Mouse (Mus musculus) liver, postnatal 0 days (tissue): ENCODE results near the gene Plppr3. TPM values are rescaled to one million over a fixed set of nuclear protein-coding genes. Genes with fewer than 3 reads are reported as not detected.
A peak's percentile ranks its signal among the peaks of the same experiment; 100 is the strongest.

Source experiments
- ATAC-seq: fragments of 200-750 bp; cut with Nextera tagmentation; 2 replicates; pipeline ENCODE4 v1.8.0; 2017; ENCODE audit warnings: mild to moderate bottlenecking, moderate library complexity
- DNase-seq: peaks from one replicate; pipeline ENCODE4 v3.0.0-alpha.2; 2016
- H3K27ac ChIP-seq: fragments of 300-500 bp; sonication (generic); 2 replicates; pipeline ENCODE4 v1.5.1; 2014; ENCODE audit warnings: antibody characterized with exemption, moderate library complexity, mild to moderate bottlenecking, low read depth
- H3K27me3 ChIP-seq: fragments of 300-500 bp; sonication (generic); 2 replicates; pipeline ENCODE4 v1.6.1; 2014; ENCODE audit warnings: low read length, control low read depth, mixed read lengths; ENCODE audit not compliant: insufficient read depth
- H3K36me3 ChIP-seq: fragments of 300-500 bp; sonication (generic); replicated peaks from 2 replicates; pipeline ENCODE4 v1.6.1; 2014; ENCODE audit warnings: mild to moderate bottlenecking, control low read depth, low read length, moderate library complexity, mixed read lengths; ENCODE audit not compliant: insufficient read depth
- H3K4me1 ChIP-seq: fragments of 300-500 bp; sonication (generic); 2 replicates; pipeline ENCODE4 v1.6.1; 2014; ENCODE audit warnings: antibody characterized with exemption, mild to moderate bottlenecking, control low read depth; ENCODE audit not compliant: insufficient read depth
- H3K4me2 ChIP-seq: fragments of 300-500 bp; sonication (generic); 2 replicates; pipeline ENCODE4 v1.6.1; 2014; ENCODE audit warnings: low read depth, mild to moderate bottlenecking, low read length, moderate library complexity, mixed read lengths
- H3K4me3 ChIP-seq: fragments of 300-500 bp; sonication (generic); 2 replicates; pipeline ENCODE4 v1.5.1; 2014; ENCODE audit warnings: low read depth, low read length
- H3K9ac ChIP-seq: fragments of 300-500 bp; sonication (generic); replicated peaks from 2 replicates; pipeline ENCODE4 v1.6.1; 2014; ENCODE audit warnings: mild to moderate bottlenecking, moderate library complexity
- H3K9me3 ChIP-seq: fragments of 300-500 bp; sonication (generic); 2 replicates; pipeline ENCODE4 v1.6.1; 2016; ENCODE audit warnings: mild to moderate bottlenecking, control low read depth, low read length, mixed read lengths
- CTCF ChIP-seq: sonication (generic); IDR thresholded peaks from 2 replicates; pipeline ENCODE4 v1.5.1; 2016; ENCODE audit warnings: antibody characterized with exemption, low read depth
- EP300 ChIP-seq: IDR thresholded peaks from 2 replicates; pipeline ENCODE4 v1.6.1; 2016; ENCODE audit warnings: antibody characterized with exemption, low read depth, mild to moderate bottlenecking
- WGBS: fragments of 180-500 bp; shearing (Covaris S2); extraction: QIAGEN DNeasy Blood & Tissue Kit; methylation state at CpG from one replicate; pipeline ENCODE4 v1.1.7; 2014; ENCODE audit not compliant: insufficient replicate concordance; 5-methylcytosine and 5-hydroxymethylcytosine counted together
- polyA plus RNA-seq: library from polyadenylated mRNA; unstranded; fragments of >200 nt; fragmentation: Nextera tagmentation; extraction: Ambion mirVana; gene quantifications from 2 replicates; pipeline ENCODE4 v1.2.1, GENCODE M21; 2015

Plppr3 gene
- polyA plus RNA-seq, 1 experiment from 2014 or later, result 4.9 TPM

DNA sequence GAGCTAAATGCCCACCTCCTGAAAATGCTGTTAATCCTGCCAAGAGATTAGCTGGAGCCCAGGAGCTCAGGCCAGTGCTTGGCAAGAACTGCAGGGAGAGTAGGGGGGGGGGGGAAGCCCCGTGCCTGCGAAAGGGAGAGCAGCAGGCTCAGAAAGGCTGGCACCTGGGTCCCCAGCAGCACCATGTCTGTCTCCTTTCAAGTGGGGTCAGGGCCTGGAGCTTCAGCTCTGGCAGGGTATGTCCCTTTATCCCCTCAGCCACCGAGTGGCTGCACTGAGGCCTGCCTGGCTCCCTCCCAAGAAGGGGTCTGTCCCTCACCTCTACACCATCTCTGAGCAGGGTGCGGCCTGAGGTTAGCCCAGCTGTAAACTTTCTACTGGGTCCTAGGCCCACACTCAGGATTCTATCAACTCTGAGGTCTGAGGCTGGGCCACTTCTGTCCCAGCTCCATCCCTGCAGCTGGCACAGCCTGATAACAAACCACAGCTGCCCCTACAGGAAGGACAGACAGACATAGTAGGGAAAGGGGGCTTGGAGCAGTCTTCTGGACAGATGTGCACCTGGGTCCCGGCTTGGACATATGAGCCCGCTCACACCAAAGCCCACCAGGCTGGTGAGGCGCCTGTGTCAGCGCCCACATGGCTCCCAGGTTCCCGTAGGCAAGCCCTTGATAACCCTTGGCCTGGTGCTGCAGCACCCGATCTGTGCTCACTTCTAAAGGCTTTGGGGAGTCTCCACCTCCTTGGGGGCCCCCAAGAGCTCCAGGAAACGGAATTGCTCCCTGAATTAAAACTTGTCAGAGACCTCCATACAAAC is 39.9 kb upstream of the Plppr3 start:
- H3K27me3 ChIP-seq, result peaks cover 20% of the 10 kb centered on the region
- peak overlapping the region; percentile 77 for H3K4me3 ChIP-seq
- DNase-seq, result no peak
- H3K4me2 ChIP-seq, result peak overlapping the region; percentile 98
- WGBS, result 45% methylated on average over 11 of the region's 11 CpGs
- H3K36me3 ChIP-seq, result peaks cover 12% of the 10 kb centered on the region
- TF ChIP-seq EP300 (peak; percentile 68), CTCF (no peak)
- peak overlapping the region; percentile 19 for H3K9ac ChIP-seq
- H3K4me1 ChIP-seq, result peaks cover 53% of the 10 kb centered on the region
- no peaks in the 10 kb centered on the region for H3K9me3 ChIP-seq
- peak overlapping the region; percentile 78 for H3K27ac ChIP-seq
- peak; percentile 71 for ATAC-seq

DNA sequence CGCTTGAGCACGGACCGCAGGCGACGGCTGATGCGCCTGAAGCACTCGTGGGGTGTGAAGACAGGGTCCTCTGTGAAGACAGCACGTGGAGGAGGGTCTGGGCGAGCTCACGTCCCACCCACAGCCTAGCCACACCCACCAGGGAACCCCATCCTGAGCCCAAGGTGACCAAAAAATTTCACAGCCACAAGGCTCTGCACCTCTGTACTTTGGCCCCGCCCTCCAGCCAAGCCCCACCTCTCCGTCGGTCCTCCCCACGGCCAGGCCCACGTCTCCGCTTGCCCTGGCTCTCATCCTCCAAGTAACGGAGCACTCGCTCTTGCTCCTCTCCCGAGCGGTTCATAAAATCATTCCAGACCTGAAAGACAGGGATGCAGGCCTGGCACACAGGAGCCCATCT is 38.0 kb upstream of the Plppr3 start:
- DNase-seq, result no peak
- 77% methylated on average over 20 of the region's 20 CpGs for WGBS

DNA sequence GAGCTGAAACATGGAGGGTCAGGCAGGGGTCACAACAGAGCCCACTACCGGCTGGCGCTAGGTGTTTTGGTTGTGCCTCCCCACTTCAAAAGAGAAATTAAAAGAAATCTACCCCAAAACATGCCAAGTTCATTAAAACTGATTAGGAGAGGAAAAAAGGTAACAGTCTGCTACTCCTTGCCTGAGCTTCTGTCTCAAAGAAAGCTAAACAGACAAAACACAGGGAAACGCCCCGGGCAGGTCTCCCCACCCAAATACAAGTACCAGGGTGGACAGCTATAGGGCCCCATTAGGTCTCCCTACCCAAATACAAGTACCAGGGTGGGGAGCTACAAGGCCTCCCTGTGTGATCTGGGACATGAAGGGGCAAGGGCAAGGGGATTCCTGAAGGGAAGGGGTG is 36.1 kb upstream of the Plppr3 start, which contains the start of gene Gm26602:
Gene Gm26602 (plus strand): TSS at position 301 of the 400 bp plus-strand sequence.
- Histone ChIP-seq H3K4me1 (peaks cover 38% of the 10 kb centered on the region), H3K4me2 (no peak within 1 kb of the TSS), H3K9me3 (no peaks in the 10 kb centered on the region), H3K27ac (peak within 1 kb of the TSS; percentile 97; the same call in 1 of the 2 replicates), H3K9ac (no peak within 1 kb of the TSS), H3K27me3 (no peaks in the 10 kb centered on the region), H3K36me3 (peaks cover 19% of the 10 kb centered on the region), H3K4me3 (no peak within 1 kb of the TSS)
- no peak for DNase-seq
- WGBS, result 96% methylated on average over 4 of the region's 4 CpGs
- TF ChIP-seq CTCF, result no peak
- no peak for TF ChIP-seq EP300
- ATAC-seq, result no peak

More for the DNA sequence above, 38.0 kb upstream of the Plppr3 start:
- no peak overlapping the region for H3K9ac ChIP-seq
- no peak overlapping the region for H3K4me2 ChIP-seq
- H3K36me3 ChIP-seq, result peaks cover 12% of the 10 kb centered on the region
- H3K4me3 ChIP-seq, result no peak overlapping the region
- H3K4me1 ChIP-seq, result peaks cover 52% of the 10 kb centered on the region
- H3K27me3 ChIP-seq, result peaks cover under 1% of the 10 kb centered on the region; the same call in 1 of the 2 replicates
- TF ChIP-seq CTCF, result no peak
- no peak for TF ChIP-seq EP300
- no peak overlapping the region for H3K27ac ChIP-seq
- no peak for ATAC-seq
- H3K9me3 ChIP-seq, result no peaks in the 10 kb centered on the region

DNA sequence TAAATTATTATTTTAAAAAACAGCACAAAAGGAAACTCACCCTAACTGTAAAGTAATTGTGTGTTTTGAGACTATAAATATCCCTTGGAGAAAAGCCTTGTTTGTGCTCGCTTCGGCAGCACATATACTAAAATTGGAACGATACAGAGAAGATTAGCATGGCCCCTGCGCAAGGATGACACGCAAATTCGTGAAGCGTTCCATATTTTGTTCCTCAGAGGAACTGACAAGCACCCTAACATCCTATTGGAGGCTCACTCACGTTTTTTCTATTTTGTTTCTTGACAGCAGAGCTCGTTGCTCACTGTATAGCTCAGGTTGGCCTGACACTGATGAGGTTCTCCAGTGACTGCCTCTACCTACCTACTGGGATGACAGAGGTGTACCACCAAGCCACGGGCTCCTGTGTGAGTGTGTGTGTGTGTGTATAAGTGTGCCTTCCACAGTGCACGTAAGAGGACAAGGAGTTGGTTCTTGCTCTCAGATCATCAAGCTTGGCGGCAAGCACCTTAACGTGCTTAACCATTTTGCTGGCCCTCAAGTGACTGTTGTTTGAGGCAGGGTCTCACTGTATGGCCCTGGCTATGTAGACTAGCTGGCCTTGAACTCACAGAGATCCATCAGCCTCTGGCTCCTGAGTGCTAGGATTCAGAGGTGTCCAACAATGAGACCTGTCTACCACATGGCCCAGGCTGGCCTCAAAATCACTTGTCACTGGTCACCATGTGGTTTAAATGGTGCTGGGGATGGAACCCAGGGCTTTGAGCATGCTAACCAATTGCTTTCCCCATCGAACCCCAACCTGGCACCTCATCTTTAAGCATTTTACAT is 34.9 kb upstream of the Plppr3 start:
- Histone ChIP-seq H3K27me3 (no peaks in the 10 kb centered on the region), H3K9me3 (no peaks in the 10 kb centered on the region), H3K9ac (peak overlapping the region; percentile 90), H3K4me3 (peak overlapping the region; percentile 84), H3K36me3 (peaks cover 29% of the 10 kb centered on the region), H3K4me1 (peaks cover 26% of the 10 kb centered on the region), H3K27ac (peak overlapping the region; percentile 97), H3K4me2 (peak overlapping the region; percentile 74)
- WGBS, result 24% methylated on average over 14 of the region's 14 CpGs
- TF ChIP-seq CTCF (no peak), EP300 (peak; percentile 56; the same call in 1 of the 2 replicates)
- ATAC-seq (peak; percentile 52), DNase-seq (no peak)

DNA sequence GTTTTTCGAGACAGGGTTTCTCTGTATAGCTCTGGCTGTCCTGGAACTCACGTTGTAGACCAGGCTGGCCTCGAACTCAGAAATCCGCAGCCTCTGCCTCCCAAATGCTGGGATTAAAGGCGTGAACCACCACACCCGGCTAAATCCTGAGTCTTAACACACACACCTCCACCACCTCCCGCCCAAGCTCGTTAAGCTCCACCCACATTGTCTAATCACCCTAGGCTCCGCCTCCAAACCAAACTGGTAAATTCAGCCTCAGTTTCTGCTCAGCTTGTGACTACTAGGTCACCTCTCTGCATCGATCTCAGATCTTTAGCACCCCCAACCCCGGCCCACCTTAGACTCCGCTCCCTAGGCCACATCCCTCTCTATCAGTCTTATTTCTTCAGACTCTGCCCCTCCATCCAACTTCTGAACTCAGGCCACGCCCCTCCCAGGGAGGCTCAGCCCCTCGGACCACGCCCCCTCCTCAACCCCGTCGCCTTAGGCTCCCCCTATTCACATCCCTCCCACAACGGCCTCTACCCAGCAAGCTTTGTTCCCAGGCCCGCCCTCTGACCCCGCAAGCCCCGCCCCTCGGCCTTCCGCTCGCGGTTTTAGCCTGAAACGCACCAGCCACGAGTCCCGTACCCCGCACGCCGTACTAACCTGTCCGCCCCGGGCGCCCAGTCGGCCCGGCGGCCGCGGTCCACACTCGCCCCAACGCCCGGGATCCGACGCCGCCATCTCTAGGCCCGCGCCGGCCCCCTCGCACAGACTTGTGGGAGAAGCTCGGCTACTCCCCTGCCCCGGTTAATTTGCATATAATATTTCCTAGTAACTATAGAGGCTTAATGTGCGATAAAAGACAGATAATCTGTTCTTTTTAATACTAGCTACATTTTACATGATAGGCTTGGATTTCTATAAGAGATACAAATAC is 34.0 kb upstream of the Plppr3 start, which contains the start of gene Med16:
Gene Med16 (minus strand): TSS at position 757 of the 925 bp plus-strand sequence.
- peak within 1 kb of the TSS; percentile 90 for H3K9ac ChIP-seq
- H3K36me3 ChIP-seq, result peaks cover 32% of the 10 kb centered on the region
- H3K27me3 ChIP-seq, result no peaks in the 10 kb centered on the region
- 2% methylated on average over 49 of the region's 52 CpGs for WGBS
- TF ChIP-seq EP300 (no peak), CTCF (no peak)
- H3K4me2 ChIP-seq, result peak within 1 kb of the TSS; percentile 74
- H3K27ac ChIP-seq, result peak within 1 kb of the TSS; percentile 97
- H3K4me1 ChIP-seq, result peaks cover 17% of the 10 kb centered on the region
- ATAC-seq (peak; percentile 97), DNase-seq (peak; percentile 96)
- H3K9me3 ChIP-seq, result no peaks in the 10 kb centered on the region
- peak within 1 kb of the TSS; percentile 84 for H3K4me3 ChIP-seq
